Mouse (Mus musculus): Measurements from ENCODE around the gene Ncf4.

The Ncf4 gene

DNA sequence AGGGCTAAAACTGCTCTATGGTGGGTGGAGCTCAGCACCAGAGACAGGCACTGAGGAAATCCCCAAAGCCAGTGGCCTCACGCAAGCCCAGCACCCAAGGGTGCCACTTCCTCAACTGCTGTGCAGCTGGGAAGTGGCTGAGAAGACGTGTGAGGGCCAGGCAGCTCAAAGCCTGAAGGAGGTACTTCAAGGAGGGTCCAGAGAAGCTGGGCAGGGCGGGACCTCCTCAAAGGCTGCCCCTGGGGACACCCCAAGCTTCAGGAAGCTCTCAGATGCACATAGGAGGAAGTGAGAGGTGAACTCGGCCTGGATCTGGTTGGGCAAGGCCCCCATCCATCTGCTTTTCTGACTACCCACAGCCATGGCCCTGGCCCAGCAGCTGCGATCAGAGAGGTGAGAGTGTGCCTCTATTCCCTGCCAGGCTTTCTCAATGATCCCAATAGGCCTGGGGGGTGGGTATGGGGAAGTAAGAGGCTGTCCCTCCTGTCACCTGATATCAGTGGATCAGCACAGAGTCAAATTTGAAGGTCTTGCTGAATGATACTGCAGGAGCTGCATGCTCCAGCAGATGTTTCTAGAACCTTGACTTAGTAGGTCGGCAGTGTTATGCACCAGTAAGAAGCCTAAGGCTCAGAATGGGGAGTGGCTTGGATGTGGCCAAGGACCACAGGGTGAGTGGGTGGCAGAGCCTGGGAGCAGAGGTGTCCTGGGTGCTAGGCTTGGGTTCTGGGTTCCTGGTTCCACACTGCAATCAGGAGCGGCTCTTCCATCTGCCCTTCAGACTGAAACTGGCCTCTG, at the start of gene Ncf4:
Ncf4 (plus strand) TSS at position 107 of the 798 bp plus-strand sequence.
- no peak for DNase-seq

DNA sequence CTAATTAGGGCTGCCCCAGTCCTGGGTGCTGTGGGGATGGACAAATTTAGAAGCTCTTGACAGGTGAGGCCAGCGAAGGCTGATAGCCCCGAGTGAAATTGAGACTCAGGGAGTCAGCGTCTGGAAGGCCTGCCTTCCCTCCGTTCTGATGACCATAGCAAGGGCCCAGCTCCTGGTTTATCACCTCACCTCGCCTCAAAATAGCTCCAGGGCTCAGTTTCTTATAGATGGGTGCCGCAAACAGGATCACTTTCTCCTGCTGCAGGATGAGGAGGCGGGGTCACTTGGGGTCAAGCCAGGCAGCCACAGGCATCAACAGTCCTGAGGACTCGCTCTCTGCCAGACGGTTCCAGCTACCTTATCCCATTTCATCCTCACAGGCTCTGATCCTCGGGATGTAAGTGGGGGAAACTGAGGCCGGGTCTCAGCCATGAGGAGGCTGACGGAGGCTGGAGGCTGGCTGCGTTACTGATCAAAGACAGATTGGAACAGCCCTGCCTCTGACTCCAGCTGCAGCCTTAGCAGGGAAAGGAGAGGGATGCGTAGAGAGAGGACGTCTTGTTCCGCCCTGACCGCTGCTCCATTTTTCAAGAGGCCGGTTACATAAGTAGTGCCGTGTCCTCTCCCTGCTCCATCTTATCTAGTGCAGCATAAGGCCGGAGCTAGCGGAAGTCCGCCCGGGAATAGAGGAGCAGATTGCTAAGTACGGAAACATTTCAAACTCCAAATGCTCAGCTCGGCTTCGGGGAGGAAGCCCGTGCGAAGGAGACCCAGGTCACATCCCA, 49.3 kb upstream of the Ncf4 start:
- DNase-seq = no peak

- DNase-seq = peak; percentile 67
Measured at GRCm38 (mm10) chr15:78204053-78204847, 40.4 kb upstream of the Ncf4 start.

DNA sequence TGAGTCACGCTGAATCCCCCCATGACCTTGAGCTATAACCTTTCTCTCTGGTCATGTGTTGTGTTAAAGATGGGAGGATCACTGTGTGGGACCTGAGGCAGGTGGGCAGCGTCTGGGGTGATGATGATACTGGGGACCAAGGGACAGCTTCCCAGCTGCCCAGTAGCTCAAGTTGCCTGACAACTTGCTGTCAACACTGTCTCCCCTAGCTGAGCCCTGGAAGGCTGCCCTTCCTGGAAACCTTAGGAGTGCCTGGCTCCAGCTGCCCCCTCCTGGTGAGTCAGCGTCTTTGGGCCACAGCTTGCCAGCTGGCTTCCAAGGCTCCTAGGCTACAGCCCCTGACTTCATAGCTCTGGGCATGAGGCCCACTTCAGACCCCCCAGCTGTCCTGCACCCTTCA, 39.4 kb upstream of the Ncf4 start:
- peak; percentile 43 for DNase-seq

- DNase-seq = no peak
Measured at GRCm38 (mm10) chr15:78206312-78206711, 38.3 kb upstream of the Ncf4 start, which contains the start of gene Pvalb. Gene Pvalb, minus strand, starts transcription at chr15:78206400.

- DNase-seq = no peak
Measured at GRCm38 (mm10) chr15:78210203-78210602, 34.4 kb upstream of the Ncf4 start.

DNA sequence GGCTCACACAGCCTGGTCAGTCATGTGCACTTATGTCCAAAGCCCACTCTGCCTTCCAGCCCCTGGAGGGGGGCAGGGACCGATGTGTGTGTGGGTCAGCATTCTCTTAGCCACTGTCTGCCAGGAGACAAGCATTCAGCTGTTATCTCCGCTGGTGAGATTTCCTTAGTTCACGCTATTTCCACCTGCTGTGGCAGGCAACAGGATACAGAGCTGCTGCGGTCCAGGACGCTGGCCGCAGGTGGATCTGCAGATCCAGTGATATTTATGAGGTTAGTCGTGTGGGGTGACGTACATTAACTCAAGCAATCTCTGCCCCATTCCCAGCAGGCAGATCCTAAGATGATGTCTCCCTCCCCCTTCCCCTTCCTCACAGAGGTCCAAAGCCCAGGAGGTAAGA, 33.2 kb upstream of the Ncf4 start:
- DNase-seq = no peak

DNA sequence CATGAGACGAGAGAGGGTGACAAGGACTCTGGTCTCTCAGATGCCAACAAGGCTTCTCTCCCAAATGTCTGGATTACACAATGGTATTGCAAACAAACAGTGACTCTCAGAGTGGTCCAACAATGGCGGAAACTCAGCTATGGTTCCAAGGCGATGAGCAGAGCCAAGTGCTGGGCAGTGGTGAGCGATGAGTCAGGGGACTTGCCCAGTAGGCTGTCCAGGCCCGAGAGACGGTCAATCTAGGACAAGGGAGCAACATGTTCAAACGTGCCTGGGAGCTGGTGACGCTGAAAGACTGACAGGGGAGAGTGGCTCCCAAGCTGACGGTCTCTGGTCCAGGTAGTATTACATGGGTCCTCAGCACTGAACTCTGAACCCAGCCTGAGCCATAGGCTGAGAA, 29.3 kb upstream of the Ncf4 start:
- no peak for DNase-seq

DNA sequence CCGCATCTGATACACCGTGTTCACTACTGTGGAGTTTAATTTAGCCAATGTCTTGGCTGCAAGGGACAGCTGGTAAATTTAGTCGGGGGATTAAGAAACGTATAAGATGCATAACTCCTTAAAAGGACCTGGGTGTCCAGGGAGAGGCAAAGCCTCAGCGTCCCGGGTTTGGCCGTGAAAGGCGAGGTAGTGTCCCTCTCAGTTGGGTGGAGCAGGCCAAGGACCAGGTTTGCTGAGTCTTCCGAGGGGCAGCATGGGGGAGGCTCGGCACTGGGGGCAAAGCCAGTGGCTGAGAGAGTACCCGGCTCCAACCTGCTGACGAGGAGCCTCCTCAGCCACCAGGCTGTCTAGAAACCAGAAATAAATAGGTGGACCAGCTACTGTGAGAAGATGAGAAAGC, 16.8 kb upstream of the Ncf4 start:
- no peak for DNase-seq

GRCm38 (mm10) chr15:78231346-78232331, 13.0 kb upstream of the Ncf4 start:
- DNase-seq = no peak

GRCm38 (mm10) chr15:78234823-78235509, 9.6 kb upstream of the Ncf4 start:
- no peak for DNase-seq

DNA sequence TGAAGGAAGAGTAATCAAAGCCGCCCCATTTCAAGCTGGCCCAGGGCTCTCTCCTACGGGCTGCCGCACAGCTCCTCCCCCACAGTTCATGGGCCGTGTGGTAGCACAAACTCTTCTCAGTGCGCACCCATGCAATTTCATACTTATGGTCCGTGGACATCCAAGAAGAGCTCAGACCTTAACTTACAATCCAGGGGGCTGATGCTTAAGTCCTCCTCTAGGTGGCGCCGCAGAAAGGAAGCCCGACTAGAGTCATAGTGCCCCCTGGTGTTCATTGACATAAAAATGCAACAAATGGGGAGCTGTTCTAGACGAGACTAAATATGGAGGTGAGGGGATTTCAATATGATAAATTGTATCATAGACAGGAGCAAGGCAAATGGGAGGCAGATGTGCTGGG, 5.1 kb upstream of the Ncf4 start:
- peak; percentile 72 for DNase-seq

- DNase-seq = no peak
Measured at GRCm38 (mm10) chr15:78239956-78240617, 4.5 kb upstream of the Ncf4 start.

GRCm38 (mm10) chr15:78241335-78241734, 3.3 kb upstream of the Ncf4 start:
- DNase-seq = no peak

DNA sequence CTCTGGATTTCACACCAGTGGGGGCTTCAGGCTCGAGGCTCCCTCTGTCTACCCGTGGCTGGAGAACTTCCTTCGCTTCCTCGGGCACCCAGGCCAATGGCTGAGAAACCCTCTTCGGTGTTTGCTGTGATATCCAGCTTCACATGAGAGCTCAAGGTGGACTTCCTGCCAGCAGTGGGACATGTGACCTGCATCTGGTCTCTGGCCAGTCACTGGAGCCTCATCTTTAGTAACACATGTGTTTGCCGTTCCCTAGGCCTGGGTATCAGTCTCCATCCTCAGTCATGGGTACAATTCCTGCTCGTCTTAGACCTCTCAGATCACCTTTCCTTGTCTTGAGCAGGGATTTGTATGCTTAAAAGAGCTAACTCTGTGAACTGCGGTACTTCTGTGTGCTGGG, 1.5 kb upstream of the Ncf4 start:
- DNase-seq = no peak

GRCm38 (mm10) chr15:78243774-78244173, 827 bp upstream of the Ncf4 start:
- no peak for DNase-seq

DNA sequence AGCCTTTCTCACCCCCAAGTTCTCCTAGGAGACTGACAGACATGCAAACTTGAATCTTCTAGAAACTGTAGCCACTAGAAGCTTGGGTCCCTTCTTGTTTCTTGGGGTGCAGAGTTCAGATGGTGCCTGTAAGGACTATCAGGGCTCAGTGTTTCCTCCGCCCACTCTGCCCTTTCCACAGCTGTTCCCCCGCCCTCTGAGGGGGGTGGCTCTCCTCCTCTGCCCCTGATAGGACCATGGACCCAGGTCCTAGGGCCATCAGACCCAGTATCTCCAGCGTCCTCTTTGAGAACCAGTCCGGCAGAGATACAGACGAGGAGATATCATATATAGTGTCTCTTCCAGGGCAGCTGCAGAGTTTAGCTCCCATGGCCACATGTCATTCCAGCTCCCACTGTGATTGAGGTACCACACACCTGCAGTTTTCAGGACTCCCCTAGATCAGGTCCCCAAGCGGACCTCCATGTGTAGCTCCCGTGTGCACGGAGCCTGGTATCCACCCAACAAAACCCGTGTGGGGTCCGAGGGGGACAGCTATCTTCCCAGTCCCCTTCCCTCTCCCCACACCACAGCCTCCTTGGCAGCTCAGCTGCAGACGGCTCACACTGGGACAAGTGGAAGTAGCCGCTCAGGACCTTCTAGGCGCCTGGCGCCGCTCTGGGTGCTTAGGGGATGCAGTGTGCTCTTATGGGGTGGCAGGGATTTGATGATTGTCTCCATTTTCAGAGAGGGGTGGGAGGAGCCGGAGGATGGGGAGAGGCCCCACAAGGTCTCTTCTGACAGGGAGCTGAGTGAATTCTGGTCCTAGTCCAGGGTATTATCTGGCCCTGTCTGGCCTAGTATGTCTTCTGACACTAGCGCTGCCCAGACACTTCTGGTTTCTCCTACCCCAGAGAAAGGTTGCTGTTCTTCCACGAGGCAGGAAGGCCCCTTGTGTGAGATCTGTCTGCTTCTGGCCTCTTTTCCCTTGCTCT, 1.8 kb downstream of the Ncf4 start:
- DNase-seq = no peak

- DNase-seq = no peak
Measured at GRCm38 (mm10) chr15:78247659-78248058, 3.1 kb downstream of the Ncf4 start.

DNA sequence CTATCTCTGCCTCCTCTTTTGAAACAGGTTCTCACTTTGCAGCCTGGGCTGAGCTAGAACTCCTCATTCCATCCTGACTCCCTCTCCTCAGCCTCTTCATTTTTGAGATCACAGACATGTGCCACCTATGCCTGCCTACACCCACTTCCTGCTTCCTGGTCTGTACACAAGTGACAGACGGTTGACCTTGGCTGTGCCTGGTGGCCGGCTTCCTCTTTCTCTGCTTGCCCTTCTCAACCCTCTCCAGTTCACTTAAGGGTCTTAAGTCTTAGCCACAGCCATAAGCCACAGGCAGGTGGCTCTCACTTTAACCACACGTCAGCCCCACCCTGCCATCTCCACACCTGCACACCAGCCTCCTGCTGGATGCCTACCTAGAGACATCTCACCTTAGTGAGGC, 3.8 kb downstream of the Ncf4 start:
- DNase-seq = no peak

- DNase-seq = peak; percentile 72
Measured at GRCm38 (mm10) chr15:78254751-78255150, 10.2 kb downstream of the Ncf4 start.

All from kidney, postnatal 10 days (tissue).